Mouse (Mus musculus) frontal cortex, postnatal 10 days (tissue): ENCODE measurements at regions not wholly inside any gene's neighbourhood (a gene's known extent, or its start where the extent isn't known, plus 50 kb on each side); places are given as distances from the start of the nearest gene placed in this dataset.
A peak's percentile ranks its signal among the peaks of the same experiment; 100 is the strongest.

ENCODE experiments used
- DNase-seq, 2 experiments: peaks; one replicate each; pipeline ENCODE4 v3.0.0; 2022; ENCODE audit warnings: low spot score in 2 of 2, mixed read lengths in 1 of 2

- peak; percentile 17 to 55 for DNase-seq
These were observed 364.9 kb upstream of the Fmr1 start for GRCm38 (mm10) chrX:68313486-68313885.
